Mouse (Mus musculus) subcutaneous adipose tissue, adult 2 months (tissue): ENCODE data around the gene Bcas1. TPM values are rescaled to one million over a fixed set of nuclear protein-coding genes. Genes with fewer than 3 reads are reported as not detected.

ENCODE experiments used
- polyA plus RNA-seq: library from polyadenylated mRNA; depleted of rRNA; stranded (reverse); fragments of >200 nt; gene quantifications from 2 replicates; pipeline ENCODE4 v1.2.3, GENCODE M21; 2012; ENCODE audit warnings: low replicate concordance; rRNA removed

Bcas1 gene
- polyA plus RNA-seq = 0.95 and 1.2 TPM in 2 replicates

GRCm38 (mm10) chr2:170427704-170428103, at the start of gene Bcas1:
Bcas1 (minus strand) TSS chr2:170427845.

Other genes with a start within 250 kb of the Bcas1 start
- gene Pfdn4, start 68.6 kb upstream of the Bcas1 start, polyA plus RNA-seq = 5.5 and 8.0 TPM in 2 replicates
- gene Cyp24a1, start 69.3 kb upstream of the Bcas1 start, polyA plus RNA-seq = not detected in 2 replicates
- not detected in 2 replicates for gene 4930470P17Rik, start 174.2 kb upstream of the Bcas1 start, polyA plus RNA-seq